ENCODE assay signal across 27 mouse cellular contexts in the genomic region with DNA sequence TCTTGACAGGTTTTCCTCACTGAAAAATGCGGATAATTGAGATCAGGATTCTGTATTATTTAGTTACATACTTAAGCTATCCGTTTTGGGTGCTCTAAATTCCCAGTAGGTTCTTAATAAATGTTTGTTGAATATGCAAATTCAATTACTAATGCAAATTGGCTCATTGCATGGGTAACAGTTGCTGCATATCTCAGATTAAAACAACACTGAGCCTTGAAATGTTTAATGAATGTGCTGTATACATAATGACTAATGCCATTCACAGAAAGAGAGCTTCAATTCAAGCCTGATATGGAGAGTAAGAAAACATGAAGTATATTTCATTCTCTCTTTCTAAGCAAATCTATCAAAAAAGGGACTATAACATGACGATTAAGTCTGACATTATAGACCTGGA.
"Had no signal": no experiment of that assay in that cellular context is flagged by ENCODE, and none has a peak within 500 bp of the region (broad histone marks: within the 10 kb centered on the region; RNA-seq: fewer than 3 reads in every experiment).

No protein-coding gene starts in this region.

- H3K4me2 ChIP-seq: heart, embryonic 12.5 days; hindbrain, embryonic 12.5 days; hindbrain, embryonic 14.5 days; intestine, embryonic 15.5 days; limb, embryonic 12.5 days; liver, embryonic 11.5 days; liver, embryonic 13.5 days; liver, embryonic 15.5 days had no signal

- H3K27ac ChIP-seq: gastrocnemius, adult 2 months; heart, embryonic 10.5 days; hindbrain, embryonic 10.5 days; hindbrain, embryonic 12.5 days; hindbrain, embryonic 14.5 days; intestine, embryonic 15.5 days; left cerebral cortex, adult 2 months; limb, embryonic 10.5 days; limb, embryonic 12.5 days; liver, embryonic 13.5 days; liver, embryonic 15.5 days had no signal

- H3K4me1 ChIP-seq: heart, embryonic 10.5 days; heart, embryonic 12.5 days; hindbrain, embryonic 10.5 days; hindbrain, embryonic 12.5 days; intestine, embryonic 15.5 days; limb, embryonic 10.5 days; limb, embryonic 12.5 days; liver, embryonic 13.5 days; liver, embryonic 15.5 days had no signal

- H3K36me3 ChIP-seq: heart, embryonic 10.5 days; heart, embryonic 12.5 days; hindbrain, embryonic 10.5 days; hindbrain, embryonic 12.5 days; intestine, embryonic 15.5 days; limb, embryonic 10.5 days; limb, embryonic 12.5 days; liver, embryonic 13.5 days; liver, embryonic 15.5 days had no signal

- H3K9me3 ChIP-seq: heart, embryonic 10.5 days; heart, embryonic 12.5 days; hindbrain, embryonic 10.5 days; hindbrain, embryonic 12.5 days; intestine, embryonic 15.5 days; limb, embryonic 10.5 days; limb, embryonic 12.5 days; liver, embryonic 13.5 days; liver, embryonic 15.5 days had no signal

- H3K9ac ChIP-seq: heart, embryonic 12.5 days; hindbrain, embryonic 12.5 days; hindbrain, embryonic 14.5 days; intestine, embryonic 15.5 days; limb, embryonic 12.5 days; liver, embryonic 13.5 days; liver, embryonic 15.5 days had no signal

- H3K27me3 ChIP-seq: heart, embryonic 12.5 days; hindbrain, embryonic 12.5 days; intestine, embryonic 15.5 days; limb, embryonic 12.5 days; liver, embryonic 13.5 days; liver, embryonic 15.5 days had no signal

- ATAC-seq: hindbrain, embryonic 16.5 days; inflammation-experienced regulatory T-cells, adult 6 months; intestine, embryonic 15.5 days; intestine, postnatal 0 days had no signal

- H3K4me3 ChIP-seq: gastrocnemius, adult 2 months; heart, embryonic 10.5 days; heart, embryonic 12.5 days; hindbrain, embryonic 10.5 days; hindbrain, embryonic 12.5 days; intestine, embryonic 15.5 days; left cerebral cortex, adult 2 months; limb, embryonic 10.5 days; limb, embryonic 12.5 days; liver, embryonic 13.5 days; liver, embryonic 15.5 days had no signal

- DNase-seq: gastrocnemius, adult 2 months; gastrocnemius, postnatal 10 days; gastrocnemius, postnatal 25 days; heart, adult 18-20 months; heart, postnatal 10 days; heart, postnatal 4 days; kidney, adult 18-20 months; kidney, adult 8-10 months; kidney, postnatal 10 days; kidney, postnatal 25 days; kidney, postnatal 4 days; liver; liver, embryonic 13.5 days had no signal
